Mouse (Mus musculus): ENCODE measurements around the gene Khdc4.

The Khdc4 gene

GRCm38 (mm10) chr3:88647076-88647475, 38.5 kb upstream of the Khdc4 start:
- Histone ChIP-seq H3K36me3 (ENCODE audit: insufficient read depth, low read length) (peaks cover 66% of the 10 kb centered on the region), H3K27me3 (ENCODE audit: insufficient read depth, low read length) (no peaks in the 10 kb centered on the region), H3K4me1 (replicated peaks; ENCODE audit: low read depth, low read length) (peaks cover 100% of the 10 kb centered on the region), H3K9me3 (ENCODE audit: low read length) (no peaks in the 10 kb centered on the region), H3K4me3 (replicated peaks; ENCODE audit: low read length) (peak overlapping the region; percentile 39)
- TF ChIP-seq CTCF (conservative IDR thresholded peaks at IDR 0.05; ENCODE audit: low read length) (no peak), POU5F1 (IDR thresholded peaks at IDR 0.05; ENCODE audit: borderline replicate concordance, low read length) (no peak), NANOG (IDR thresholded peaks at IDR 0.05; ENCODE audit: borderline replicate concordance, low read length) (no peak)

GRCm38 (mm10) chr3:88647779-88648413, 37.7 kb upstream of the Khdc4 start:
- Histone ChIP-seq H3K36me3 (ENCODE audit: insufficient read depth, low read length) (peaks cover 58% of the 10 kb centered on the region), H3K9me3 (ENCODE audit: low read length) (no peaks in the 10 kb centered on the region), H3K27me3 (ENCODE audit: insufficient read depth, low read length) (no peaks in the 10 kb centered on the region), H3K4me3 (replicated peaks; ENCODE audit: low read length) (no peak overlapping the region), H3K4me1 (replicated peaks; ENCODE audit: low read depth, low read length) (peaks cover 100% of the 10 kb centered on the region)
- TF ChIP-seq CTCF (conservative IDR thresholded peaks at IDR 0.05; ENCODE audit: low read length) (no peak), NANOG (IDR thresholded peaks at IDR 0.05; ENCODE audit: borderline replicate concordance, low read length) (no peak), POU5F1 (IDR thresholded peaks at IDR 0.05; ENCODE audit: borderline replicate concordance, low read length) (no peak)

GRCm38 (mm10) chr3:88648452-88649168, 37.0 kb upstream of the Khdc4 start:
- peaks cover 51% of the 10 kb centered on the region for H3K36me3 ChIP-seq (ENCODE audit: insufficient read depth, low read length)
- H3K27me3 ChIP-seq (ENCODE audit: insufficient read depth, low read length) = no peaks in the 10 kb centered on the region
- H3K9me3 ChIP-seq (ENCODE audit: low read length) = no peaks in the 10 kb centered on the region
- H3K4me1 ChIP-seq (replicated peaks; ENCODE audit: low read depth, low read length) = peaks cover 99% of the 10 kb centered on the region
- H3K4me3 ChIP-seq (replicated peaks; ENCODE audit: low read length) = no peak overlapping the region
- no peak for TF ChIP-seq POU5F1 (IDR thresholded peaks at IDR 0.05; ENCODE audit: borderline replicate concordance, low read length)
- TF ChIP-seq NANOG (IDR thresholded peaks at IDR 0.05; ENCODE audit: borderline replicate concordance, low read length) = no peak
- TF ChIP-seq CTCF (conservative IDR thresholded peaks at IDR 0.05; ENCODE audit: low read length) = no peak

GRCm38 (mm10) chr3:88649186-88649585, 36.4 kb upstream of the Khdc4 start:
- TF ChIP-seq NANOG (IDR thresholded peaks at IDR 0.05; ENCODE audit: borderline replicate concordance, low read length) (no peak), CTCF (conservative IDR thresholded peaks at IDR 0.05; ENCODE audit: low read length) (no peak), POU5F1 (IDR thresholded peaks at IDR 0.05; ENCODE audit: borderline replicate concordance, low read length) (no peak)
- Histone ChIP-seq H3K36me3 (ENCODE audit: insufficient read depth, low read length) (peaks cover 45% of the 10 kb centered on the region), H3K27me3 (ENCODE audit: insufficient read depth, low read length) (no peaks in the 10 kb centered on the region), H3K4me1 (replicated peaks; ENCODE audit: low read depth, low read length) (peaks cover 94% of the 10 kb centered on the region), H3K4me3 (replicated peaks; ENCODE audit: low read length) (0 out of 2 replicates have a peak overlapping the region, but pooled peaks have one; percentile 20), H3K9me3 (ENCODE audit: low read length) (no peaks in the 10 kb centered on the region)

GRCm38 (mm10) chr3:88649967-88650366, 35.6 kb upstream of the Khdc4 start:
- TF ChIP-seq CTCF (conservative IDR thresholded peaks at IDR 0.05; ENCODE audit: low read length) (no peak), POU5F1 (IDR thresholded peaks at IDR 0.05; ENCODE audit: borderline replicate concordance, low read length) (no peak), NANOG (IDR thresholded peaks at IDR 0.05; ENCODE audit: borderline replicate concordance, low read length) (no peak)
- H3K27me3 ChIP-seq (ENCODE audit: insufficient read depth, low read length) = no peaks in the 10 kb centered on the region
- no peaks in the 10 kb centered on the region for H3K9me3 ChIP-seq (ENCODE audit: low read length)
- H3K4me1 ChIP-seq (replicated peaks; ENCODE audit: low read depth, low read length) = peaks cover 86% of the 10 kb centered on the region
- no peak overlapping the region for H3K4me3 ChIP-seq (replicated peaks; ENCODE audit: low read length)
- peaks cover 38% of the 10 kb centered on the region for H3K36me3 ChIP-seq (ENCODE audit: insufficient read depth, low read length)

GRCm38 (mm10) chr3:88650713-88651504, 34.7 kb upstream of the Khdc4 start:
- TF ChIP-seq CTCF (conservative IDR thresholded peaks at IDR 0.05; ENCODE audit: low read length) (no peak), NANOG (IDR thresholded peaks at IDR 0.05; ENCODE audit: borderline replicate concordance, low read length) (no peak), POU5F1 (IDR thresholded peaks at IDR 0.05; ENCODE audit: borderline replicate concordance, low read length) (no peak)
- Histone ChIP-seq H3K4me3 (replicated peaks; ENCODE audit: low read length) (no peak overlapping the region), H3K9me3 (ENCODE audit: low read length) (no peaks in the 10 kb centered on the region)

GRCm38 (mm10) chr3:88651669-88652618, 33.7 kb upstream of the Khdc4 start:
- Histone ChIP-seq H3K9me3 (ENCODE audit: low read length) (no peaks in the 10 kb centered on the region), H3K27me3 (ENCODE audit: insufficient read depth, low read length) (no peaks in the 10 kb centered on the region), H3K36me3 (ENCODE audit: insufficient read depth, low read length) (peaks cover 18% of the 10 kb centered on the region), H3K4me3 (replicated peaks; ENCODE audit: low read length) (peak overlapping the region; percentile 48), H3K4me1 (replicated peaks; ENCODE audit: low read depth, low read length) (peaks cover 66% of the 10 kb centered on the region)
- TF ChIP-seq POU5F1 (IDR thresholded peaks at IDR 0.05; ENCODE audit: borderline replicate concordance, low read length) = no peak

More at GRCm38 (mm10) chr3:88650713-88651504, 34.7 kb upstream of the Khdc4 start:
- Histone ChIP-seq H3K36me3 (ENCODE audit: insufficient read depth, low read length) (peaks cover 28% of the 10 kb centered on the region), H3K4me1 (replicated peaks; ENCODE audit: low read depth, low read length) (peaks cover 76% of the 10 kb centered on the region), H3K27me3 (ENCODE audit: insufficient read depth, low read length) (no peaks in the 10 kb centered on the region)
